Mouse (Mus musculus): ENCODE measurements around the gene Ugt1a8.

Ugt1a8 gene

DNA sequence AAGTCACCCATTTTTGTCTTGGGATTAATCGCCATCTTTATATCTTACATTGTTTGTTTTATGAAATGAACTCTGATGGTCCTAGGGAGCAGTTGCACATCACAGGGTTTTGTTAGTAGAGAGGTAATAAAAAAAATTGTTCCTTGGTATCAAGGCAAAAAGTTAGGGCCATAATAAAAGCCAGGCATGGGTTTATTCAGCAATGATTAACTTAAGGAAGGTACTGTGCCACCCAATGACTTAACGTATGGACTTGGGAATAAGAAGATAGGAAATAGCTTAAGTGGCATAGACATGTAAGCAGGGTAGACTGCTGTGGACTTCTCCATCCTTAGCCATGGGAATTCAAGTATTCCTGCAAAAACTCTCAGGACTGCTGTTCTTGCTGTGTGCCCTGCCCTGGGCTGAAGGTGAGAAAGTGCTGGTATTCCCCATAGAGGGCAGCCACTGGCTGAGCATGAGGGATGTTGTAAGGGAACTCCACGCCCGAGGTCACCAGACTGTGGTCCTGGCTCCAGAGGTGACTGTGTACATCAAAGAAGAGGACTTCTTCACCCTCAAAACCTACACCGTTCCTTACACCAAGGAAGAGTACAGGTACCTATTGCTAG lies 98.8 kb downstream of the Ugt1a8 start:
- no peak for DNase-seq (ENCODE audit: low spot score in 2 of 2)

DNA sequence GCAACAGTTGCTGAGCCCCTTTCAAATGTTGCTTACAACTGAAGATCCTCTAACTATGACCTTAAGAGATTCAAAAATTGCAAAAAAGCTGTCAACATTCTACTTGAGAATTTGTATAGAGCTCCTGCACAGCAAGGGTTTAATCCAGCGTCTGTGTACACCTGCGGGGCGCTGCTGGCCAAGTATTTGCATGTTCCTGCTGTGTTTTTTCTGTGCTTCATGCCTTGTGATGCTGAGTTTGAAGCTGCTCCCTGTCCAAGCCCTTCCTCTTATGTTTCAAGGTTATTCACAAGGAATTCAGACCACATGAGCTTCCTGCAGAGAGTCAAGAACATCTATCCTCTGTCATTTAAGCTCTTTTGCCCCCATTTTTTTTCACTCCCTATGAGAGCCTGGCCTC lies 104.5 kb downstream of the Ugt1a8 start:
- DNase-seq (ENCODE audit: low spot score in 2 of 2), result no peak

DNA sequence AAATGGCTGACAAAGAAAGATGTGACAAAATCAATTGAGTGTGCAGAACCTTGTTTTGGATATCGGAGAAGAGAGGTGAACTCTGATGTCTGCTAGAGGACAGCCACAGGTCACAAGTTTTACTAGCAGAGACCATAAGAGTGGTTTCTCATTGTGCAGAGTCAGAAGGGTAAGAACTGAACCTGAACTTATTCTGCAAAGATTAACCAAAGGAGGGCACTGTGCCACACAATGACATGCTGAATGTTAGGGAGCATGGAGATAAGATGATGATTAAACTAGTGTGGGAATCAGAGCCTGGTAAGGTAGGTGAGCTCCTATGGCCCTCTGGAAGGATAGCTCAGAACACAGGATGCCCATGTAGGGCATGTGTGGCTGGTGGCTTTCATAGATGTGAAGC lies 108.1 kb downstream of the Ugt1a8 start:
- no peak for DNase-seq (ENCODE audit: low spot score in 2 of 2)

DNA sequence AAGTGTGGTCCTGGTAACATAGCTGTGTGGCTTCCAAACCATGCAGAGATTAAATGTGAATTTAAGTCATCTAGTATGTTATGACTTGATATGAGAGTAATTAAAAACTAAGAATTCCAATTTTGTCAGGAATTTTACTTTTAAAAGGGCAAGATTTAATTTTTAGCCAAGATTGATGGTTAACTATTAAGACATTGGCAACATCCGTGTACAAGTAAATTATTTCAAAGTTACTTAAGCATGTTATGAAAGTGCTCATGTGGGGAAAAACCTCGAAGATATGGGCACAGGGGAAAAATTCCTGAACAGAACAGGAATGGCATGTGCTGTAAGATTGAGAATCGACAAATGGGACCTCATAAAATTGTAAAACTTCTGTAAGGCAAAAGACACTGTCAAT lies 109.8 kb downstream of the Ugt1a8 start:
- no peak for DNase-seq (ENCODE audit: low spot score in 2 of 2)

- DNase-seq (ENCODE audit: low spot score in 2 of 2), result no peak
Observed at GRCm38 (mm10) chr1:88199996-88200395, 112.4 kb downstream of the Ugt1a8 start.

GRCm38 (mm10) chr1:88200456-88200855 lies 112.8 kb downstream of the Ugt1a8 start, which contains the start of gene Ugt1a2:
TSS of gene Ugt1a2 (plus strand) at chr1:88200601.
- DNase-seq (ENCODE audit: low spot score in 2 of 2), result no peak

- peak; percentile 71 to 84 for DNase-seq (ENCODE audit: low spot score in 2 of 2)
Observed at GRCm38 (mm10) chr1:88205294-88205922, 117.8 kb downstream of the Ugt1a8 start, which contains the start of gene Dnajb3. TSS of gene Dnajb3 (minus strand) at chr1:88205782.

DNA sequence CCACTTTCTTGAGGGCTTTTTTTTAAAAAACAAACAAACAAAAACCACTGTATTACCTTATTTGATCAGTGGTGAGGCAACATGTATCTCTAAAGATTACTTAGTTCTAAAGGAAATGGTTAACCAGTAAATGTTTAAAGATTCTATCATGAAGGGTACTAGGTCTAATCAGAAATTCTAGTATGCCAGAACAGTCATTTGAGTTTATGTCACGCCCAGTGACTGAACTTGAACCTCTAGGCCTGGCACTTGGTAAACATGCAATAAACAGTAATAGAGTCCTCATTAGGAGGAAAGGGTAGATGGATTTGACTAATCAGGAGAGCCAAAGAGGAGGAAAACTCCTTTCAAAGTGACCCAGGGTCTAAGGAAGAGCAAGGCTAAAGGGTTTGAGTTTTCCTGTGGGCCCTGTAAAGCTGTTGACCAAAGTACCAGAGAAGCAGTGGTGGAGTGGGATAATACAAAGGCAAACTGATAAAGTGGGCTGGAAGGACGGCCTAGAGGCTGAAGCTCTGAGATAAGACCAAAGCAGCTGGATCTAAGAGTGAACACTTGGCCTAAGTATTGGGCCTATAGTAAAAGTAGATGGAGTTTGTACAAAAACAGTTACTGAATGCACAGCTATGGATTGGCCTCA lies 119.3 kb downstream of the Ugt1a8 start:
- DNase-seq (ENCODE audit: low spot score in 2 of 2), result no peak

GRCm38 (mm10) chr1:88211812-88212211 lies 124.2 kb downstream of the Ugt1a8 start, which contains the start of gene Ugt1a1:
TSS of gene Ugt1a1 (plus strand) at chr1:88211959.
- no peak for DNase-seq (ENCODE audit: low spot score in 2 of 2)

DNA sequence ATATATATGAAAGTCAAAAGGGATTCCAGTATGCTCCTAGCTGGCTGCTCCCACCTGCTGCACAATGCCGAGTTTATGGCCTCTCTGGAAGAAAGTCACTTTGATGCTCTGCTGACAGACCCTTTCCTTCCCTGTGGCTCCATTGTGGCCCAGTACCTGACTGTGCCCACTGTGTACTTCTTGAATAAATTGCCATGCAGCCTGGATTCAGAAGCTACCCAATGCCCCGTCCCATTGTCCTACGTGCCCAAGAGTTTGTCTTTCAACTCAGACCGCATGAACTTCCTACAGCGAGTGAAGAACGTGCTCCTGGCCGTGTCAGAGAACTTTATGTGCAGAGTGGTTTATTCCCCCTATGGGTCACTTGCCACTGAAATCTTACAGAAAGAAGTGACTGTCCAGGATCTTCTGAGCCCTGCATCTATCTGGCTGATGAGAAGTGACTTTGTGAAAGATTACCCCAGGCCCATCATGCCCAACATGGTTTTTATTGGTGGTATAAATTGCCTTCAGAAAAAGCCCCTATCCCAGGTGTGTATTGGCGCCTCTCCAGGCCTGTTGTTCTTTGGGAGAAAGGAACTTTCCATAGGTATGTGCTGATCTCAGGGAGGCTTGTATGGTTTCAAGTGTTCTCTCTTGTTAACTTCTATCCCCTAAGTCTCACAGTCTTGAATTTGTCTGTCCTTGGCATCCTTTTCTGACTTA lies 124.9 kb downstream of the Ugt1a8 start:
- no peak for DNase-seq (ENCODE audit: low spot score in 2 of 2)

- DNase-seq (ENCODE audit: low spot score in 2 of 2), result no peak
Observed at GRCm38 (mm10) chr1:88213061-88213460, 125.4 kb downstream of the Ugt1a8 start.

- no peak for DNase-seq (ENCODE audit: low spot score in 2 of 2)
Observed at GRCm38 (mm10) chr1:88213766-88214461, 126.3 kb downstream of the Ugt1a8 start.

GRCm38 (mm10) chr1:88214462-88214952 lies 126.9 kb downstream of the Ugt1a8 start:
- no peak for DNase-seq (ENCODE audit: low spot score in 2 of 2)

DNA sequence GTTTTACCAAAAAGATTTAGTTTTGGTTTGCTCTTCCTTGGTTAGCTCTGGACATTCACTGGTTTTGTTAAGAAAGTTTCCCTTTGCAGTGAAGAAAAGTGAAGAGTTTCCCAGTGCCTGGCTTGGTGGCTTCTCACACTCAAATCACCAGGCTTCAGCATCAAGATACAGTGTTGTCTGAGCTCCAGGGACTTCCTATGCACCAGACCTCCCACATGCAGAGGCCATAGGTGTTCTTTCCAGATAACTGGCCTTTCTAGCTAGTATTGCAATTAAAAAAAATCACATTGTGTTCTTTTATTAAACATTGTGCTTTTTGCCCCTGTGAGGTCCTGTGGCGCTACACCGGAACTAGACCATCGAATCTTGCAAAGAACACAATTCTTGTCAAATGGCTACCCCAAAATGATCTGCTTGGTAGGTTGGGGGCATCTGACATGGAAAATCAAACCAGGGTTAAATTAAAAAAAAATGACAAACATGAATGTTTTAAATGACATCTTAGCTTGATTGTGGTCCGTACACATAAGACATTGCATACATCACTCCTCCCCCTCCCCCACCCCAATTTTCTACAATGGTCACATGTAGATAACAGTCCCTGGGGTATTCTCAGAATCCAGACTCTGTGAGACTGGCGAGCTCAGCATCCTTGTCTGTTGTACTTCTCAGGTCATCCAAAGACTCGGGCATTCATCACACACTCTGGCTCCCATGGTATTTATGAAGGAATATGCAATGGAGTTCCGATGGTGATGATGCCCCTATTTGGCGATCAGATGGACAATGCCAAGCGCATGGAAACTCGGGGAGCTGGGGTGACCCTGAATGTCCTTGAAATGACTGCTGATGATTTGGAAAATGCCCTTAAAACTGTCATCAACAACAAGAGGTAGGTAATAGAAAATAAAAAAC lies 128.1 kb downstream of the Ugt1a8 start:
- DNase-seq (ENCODE audit: low spot score in 2 of 2), result no peak

- DNase-seq (ENCODE audit: low spot score in 2 of 2), result no peak
Observed at GRCm38 (mm10) chr1:88216551-88216950, 128.9 kb downstream of the Ugt1a8 start.

DNA sequence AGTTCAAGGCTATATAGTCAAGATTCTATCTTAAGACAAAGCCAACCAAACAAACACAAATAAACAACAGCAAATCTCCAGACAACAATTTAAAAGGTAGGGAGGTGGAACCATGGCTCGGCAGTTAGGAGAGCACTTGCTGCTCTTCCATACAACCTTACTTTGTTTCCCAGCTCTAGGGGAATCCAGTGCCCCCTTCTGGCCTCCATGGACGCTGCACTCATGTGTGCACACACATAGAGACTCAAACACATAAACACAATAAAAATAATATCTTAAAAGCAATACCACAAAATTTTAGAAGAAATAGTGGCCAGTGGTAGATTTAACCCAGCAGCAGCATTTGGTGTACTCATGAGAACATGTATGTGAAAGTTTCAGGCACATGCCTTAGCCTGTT lies 129.5 kb downstream of the Ugt1a8 start:
- DNase-seq (ENCODE audit: low spot score in 2 of 2), result no peak

DNA sequence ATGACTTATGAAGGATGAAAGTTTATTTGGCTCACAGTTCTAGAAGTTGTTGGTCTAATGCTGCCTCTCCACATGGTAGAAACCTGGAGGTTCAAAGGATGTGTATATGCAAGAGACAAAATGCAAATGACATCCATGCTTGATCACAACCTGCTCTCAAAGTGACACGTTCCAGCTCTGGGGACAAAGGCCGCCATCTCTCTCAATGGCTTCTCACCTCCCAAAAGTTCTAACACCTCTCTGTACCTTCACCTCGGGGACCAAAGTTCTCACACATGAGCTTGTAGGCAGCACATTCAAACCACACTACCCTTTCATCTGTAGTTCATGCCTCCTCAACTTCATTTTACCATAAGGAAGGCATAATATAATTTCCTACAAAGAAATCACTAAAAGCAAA lies 130.0 kb downstream of the Ugt1a8 start:
- no peak for DNase-seq (ENCODE audit: low spot score in 2 of 2)

GRCm38 (mm10) chr1:88218051-88218450 lies 130.4 kb downstream of the Ugt1a8 start:
- peak in 1 of 2 experiments; percentile 11 for DNase-seq (ENCODE audit: low spot score in 2 of 2)

DNA sequence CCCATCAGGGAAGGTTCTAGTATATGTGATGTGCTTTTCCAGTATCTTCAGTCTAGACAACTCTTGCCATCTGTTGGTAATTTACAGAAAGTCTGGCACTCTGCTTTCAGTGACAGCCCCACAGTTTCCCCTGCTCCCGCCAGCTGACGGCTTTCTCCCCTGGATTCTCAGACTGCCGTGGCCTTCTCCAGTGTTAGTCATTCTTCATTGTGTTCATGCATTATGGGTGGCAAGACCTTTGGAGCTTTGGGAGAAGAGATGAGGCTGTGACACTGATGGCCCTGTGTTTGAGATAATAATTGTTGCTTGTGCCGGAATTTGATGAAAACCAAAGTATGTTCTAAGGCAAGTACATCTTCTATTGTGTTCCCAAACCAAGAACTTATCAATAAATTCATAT lies 131.0 kb downstream of the Ugt1a8 start:
- DNase-seq (ENCODE audit: low spot score in 2 of 2), result no peak

DNA sequence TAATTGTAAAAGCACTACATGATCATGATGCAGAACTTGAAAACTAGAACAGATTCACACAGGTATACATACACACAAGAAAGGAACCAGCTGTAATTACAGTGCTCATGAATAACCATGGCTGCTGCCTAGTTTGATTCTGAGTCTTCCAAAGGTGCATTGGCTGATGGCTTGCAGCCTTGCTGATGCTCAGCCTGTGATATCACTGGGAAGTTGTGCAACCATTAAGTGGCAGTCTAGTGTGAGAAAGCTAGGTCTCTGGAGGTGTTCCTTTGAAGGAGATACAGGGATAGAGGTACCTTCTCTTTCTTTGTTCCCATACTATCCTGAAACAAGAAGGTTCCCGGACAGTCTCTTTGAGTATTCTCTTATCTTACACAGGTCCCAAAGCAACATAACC lies 131.4 kb downstream of the Ugt1a8 start:
- no peak for DNase-seq (ENCODE audit: low spot score in 2 of 2)

GRCm38 (mm10) chr1:88220336-88220735 lies 132.7 kb downstream of the Ugt1a8 start:
- DNase-seq (ENCODE audit: low spot score in 2 of 2), result no peak

Data from frontal cortex, postnatal 10 days (tissue).